Mouse (Mus musculus) MEL (cell line): ENCODE measurements around the gene Ccdc88b.

ENCODE experiments used
- BHLHE40 ChIP-seq: IDR thresholded peaks from 2 replicates; pipeline ENCODE4 v1.6.1; 2012; ENCODE audit warnings: low read depth, mild to moderate bottlenecking, inconsistent platforms, low read length, improper control_type of control experiment, borderline replicate concordance
- CHD2 ChIP-seq: IDR thresholded peaks from 2 replicates; pipeline ENCODE4 v1.6.1; 2011; ENCODE audit warnings: low read length, improper control_type of control experiment
- CTCF ChIP-seq, 3 experiments: IDR thresholded peaks in 2 of 3; conservative IDR thresholded peaks in 1 of 3; 2 replicates each; pipeline ENCODE4 v1.5.1; 2011 to 2012; ENCODE audit warnings: low read length in 3 of 3, low read depth in 2 of 3, mild to moderate bottlenecking in 2 of 3, improper control_type of control experiment in 1 of 3, inconsistent platforms in 1 of 3, mixed read lengths in 1 of 3, moderate library complexity in 1 of 3; ENCODE audit not compliant: control insufficient read depth in 1 of 3, insufficient read depth in 1 of 3, poor library complexity in 1 of 3, severe bottlenecking in 1 of 3
- EP300 ChIP-seq, 2 experiments: IDR thresholded peaks; 2 replicates each; pipeline ENCODE4 v1.6.1; 2011; ENCODE audit warnings: improper control_type of control experiment in 2 of 2, low read length in 2 of 2, low read depth in 1 of 2, mild to moderate bottlenecking in 1 of 2
- GATA1 ChIP-seq: IDR thresholded peaks from 2 replicates; pipeline ENCODE4 v1.6.1; 2011; ENCODE audit warnings: low read depth, low read length, improper control_type of control experiment
- MAX ChIP-seq: IDR thresholded peaks from 2 replicates; pipeline ENCODE4 v1.6.1; 2011; ENCODE audit warnings: low read length, improper control_type of control experiment
- MAZ ChIP-seq: IDR thresholded peaks from 2 replicates; pipeline ENCODE4 v1.6.1; 2012; ENCODE audit warnings: low read depth, mild to moderate bottlenecking, inconsistent platforms, low read length, improper control_type of control experiment
- POLR2A ChIP-seq, 2 experiments: IDR thresholded peaks; 2 replicates each; pipeline ENCODE4 v1.6.1; 2011 to 2012; ENCODE audit warnings: low read length in 2 of 2, mild to moderate bottlenecking in 2 of 2, control low read depth in 1 of 2, improper control_type of control experiment in 1 of 2, low read depth in 1 of 2, moderate library complexity in 1 of 2; ENCODE audit not compliant: control insufficient read depth in 1 of 2, insufficient read depth in 1 of 2, poor library complexity in 1 of 2
- POLR2AphosphoS2 ChIP-seq: IDR thresholded peaks from 2 replicates; pipeline ENCODE4 v1.6.1; 2011; ENCODE audit warnings: low read length, improper control_type of control experiment
- POLR2AphosphoS5 ChIP-seq: IDR thresholded peaks from 2 replicates; pipeline ENCODE4 v1.6.1; 2012; ENCODE audit warnings: low read depth, borderline replicate concordance, mild to moderate bottlenecking, inconsistent platforms, low read length, moderate library complexity, mixed read lengths
- SMC3 ChIP-seq: IDR thresholded peaks from 2 replicates; pipeline ENCODE4 v1.6.1; 2011; ENCODE audit warnings: low read depth, low read length, improper control_type of control experiment
- USF1 ChIP-seq: IDR thresholded peaks from 2 replicates; pipeline ENCODE4 v1.6.1; 2014; ENCODE audit warnings: low read depth, mild to moderate bottlenecking, inconsistent platforms, low read length, improper control_type of control experiment, moderate library complexity
- ZNF384 ChIP-seq: IDR thresholded peaks from 2 replicates; pipeline ENCODE4 v1.6.1; 2012; ENCODE audit warnings: low read depth, mild to moderate bottlenecking, inconsistent platforms, low read length, improper control_type of control experiment

DNA sequence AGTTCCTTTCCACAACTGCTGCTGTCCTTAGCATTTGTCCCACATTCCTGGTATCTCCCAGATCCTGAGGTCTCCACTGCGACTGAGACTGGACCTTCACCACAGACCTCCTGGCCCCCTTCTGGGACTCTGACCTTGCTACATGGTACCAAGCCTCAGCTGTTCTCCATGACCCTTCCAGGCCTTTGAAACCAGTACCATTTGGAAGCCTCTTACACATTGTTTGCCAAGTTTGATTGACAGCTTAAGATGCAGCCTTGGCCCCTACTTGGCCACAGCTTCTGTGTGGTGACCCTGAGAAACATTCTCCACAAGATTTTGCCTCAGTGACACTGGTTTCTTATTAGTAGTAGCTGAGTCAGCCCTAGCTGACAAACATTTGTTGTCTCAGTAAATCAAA, 15.7 kb downstream of the Ccdc88b start:
- no peak for TF ChIP-seq POLR2A (IDR thresholded peaks at IDR 0.05; ENCODE audit: control insufficient read depth in 1 of 2, insufficient read depth in 1 of 2, low read depth in 1 of 2, low read length in 2 of 2, poor library complexity in 1 of 2)
- no peak for TF ChIP-seq ZNF384
- no peak for TF ChIP-seq CTCF (IDR thresholded peaks at IDR 0.05 in 2 of 3, conservative IDR thresholded peaks at IDR 0.05 in 1 of 3; ENCODE audit: control insufficient read depth in 1 of 3, insufficient read depth in 1 of 3, low read depth in 2 of 3, low read length in 3 of 3, poor library complexity in 1 of 3, severe bottlenecking in 1 of 3)
- TF ChIP-seq MAZ: no peak
- TF ChIP-seq GATA1: no peak
- TF ChIP-seq BHLHE40: no peak
- no peak for TF ChIP-seq SMC3
- TF ChIP-seq POLR2AphosphoS2: no peak
- TF ChIP-seq POLR2AphosphoS5: no peak
- no peak for TF ChIP-seq CHD2
- no peak for TF ChIP-seq EP300 (IDR thresholded peaks at IDR 0.05; ENCODE audit: low read depth in 1 of 2, low read length in 2 of 2)
- TF ChIP-seq MAX: no peak
- no peak for TF ChIP-seq USF1
